Mouse (Mus musculus): ENCODE data around the gene Abhd16b. TPM values are rescaled to one million over a fixed set of nuclear protein-coding genes. Genes with fewer than 3 reads are reported as not detected.

Gene Abhd16b
- polyA plus RNA-seq (2015; fragmentation: Nextera tagmentation; extraction: Ambion mirVana): 0.08 and 0.15 TPM in 2 replicates

DNA sequence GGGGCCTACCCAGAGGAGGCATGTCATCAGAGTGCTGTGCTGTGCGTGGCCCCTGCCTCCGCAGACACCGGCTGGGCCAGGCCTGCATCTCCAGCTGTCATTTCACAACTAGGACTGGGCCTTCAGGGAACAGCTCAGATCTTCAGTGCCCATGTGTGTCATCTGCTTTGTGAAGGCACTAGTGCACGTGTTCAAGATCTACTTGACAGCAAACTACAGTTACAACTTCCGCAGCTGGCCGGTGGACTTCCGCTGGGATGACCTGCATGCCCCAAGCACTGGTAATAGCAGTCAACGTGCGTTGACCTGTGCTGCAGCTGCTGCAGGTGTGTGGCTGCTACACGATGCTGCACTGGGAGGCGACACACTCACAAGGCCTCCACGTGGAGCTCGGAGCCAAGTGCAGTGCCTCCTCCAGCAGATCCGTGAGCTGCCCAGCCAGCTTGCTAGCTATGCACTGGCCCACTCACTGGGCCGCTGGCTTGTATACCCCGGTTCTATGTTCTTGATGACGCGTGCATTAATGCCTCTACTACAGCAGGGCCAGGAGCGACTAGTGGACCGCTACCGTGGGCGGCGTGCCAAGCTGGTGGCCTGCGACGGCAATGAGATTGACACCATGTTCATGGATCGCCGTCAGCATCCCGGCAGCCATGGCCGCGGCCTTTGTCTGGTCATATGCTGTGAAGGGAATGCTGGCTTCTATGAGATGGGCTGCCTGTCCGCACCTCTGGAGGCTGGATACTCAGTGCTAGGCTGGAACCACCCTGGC, at the start of gene Abhd16b:
Gene Abhd16b (plus strand): TSS at position 51 of the 772 bp plus-strand sequence.
- ATAC-seq (ENCODE audit: low FRiP score, low TSS enrichment): no peak
- Histone ChIP-seq H3K27ac (replicated peaks) (no peak within 1 kb of the TSS), H3K4me2 (replicated peaks; ENCODE audit: low read depth) (no peak within 1 kb of the TSS), H3K4me3 (ENCODE audit: low read depth, low read length) (no peak within 1 kb of the TSS), H3K4me1 (replicated peaks; ENCODE audit: control insufficient read depth, insufficient read depth) (no peaks in the 10 kb centered on the region), H3K9me3 (ENCODE audit: control insufficient read depth, low read length) (no peaks in the 10 kb centered on the region), H3K27me3 (ENCODE audit: control insufficient read depth, insufficient read depth, low read length) (no peaks in the 10 kb centered on the region), H3K36me3 (ENCODE audit: control insufficient read depth, insufficient read depth, low read length) (no peaks in the 10 kb centered on the region), H3K9ac (ENCODE audit: low read length) (no peak within 1 kb of the TSS)
- TF ChIP-seq CTCF (IDR thresholded peaks at IDR 0.05; ENCODE audit: low read depth) (no peak), EP300 (optimal IDR thresholded peaks at IDR 0.05) (no peak)
- DNase-seq (ENCODE audit: low spot score): no peak
- 83% methylated on average over 31 of the region's 31 CpGs for WGBS

DNA sequence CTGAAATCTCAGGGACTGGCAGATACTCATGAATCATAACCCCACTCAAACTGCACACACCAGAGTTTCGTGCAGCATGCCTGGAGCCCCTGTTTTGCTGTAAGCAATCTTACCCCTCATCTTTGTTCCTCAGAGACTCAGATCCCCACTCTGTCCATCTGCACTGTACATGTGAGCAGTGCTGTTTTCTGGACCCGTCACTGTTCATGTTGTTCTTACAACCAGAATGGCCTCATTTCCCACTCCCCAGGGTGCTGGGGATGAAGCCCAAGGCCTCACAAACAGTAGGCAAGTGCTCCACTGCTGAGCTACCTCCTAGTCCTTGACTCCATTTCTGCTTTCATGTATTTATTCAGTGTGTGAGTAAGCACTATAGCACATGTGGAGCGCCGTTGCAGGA, 40.8 kb upstream of the Abhd16b start:
- Histone ChIP-seq H3K9ac (ENCODE audit: low read length) (no peak overlapping the region), H3K9me3 (ENCODE audit: control insufficient read depth, low read length) (no peaks in the 10 kb centered on the region), H3K27ac (replicated peaks) (no peak overlapping the region), H3K27me3 (ENCODE audit: control insufficient read depth, insufficient read depth, low read length) (no peaks in the 10 kb centered on the region), H3K4me3 (ENCODE audit: low read depth, low read length) (no peak overlapping the region), H3K4me2 (replicated peaks; ENCODE audit: low read depth) (no peak overlapping the region), H3K4me1 (replicated peaks; ENCODE audit: control insufficient read depth, insufficient read depth) (no peaks in the 10 kb centered on the region), H3K36me3 (ENCODE audit: control insufficient read depth, insufficient read depth, low read length) (no peaks in the 10 kb centered on the region)
- ATAC-seq (ENCODE audit: low FRiP score, low TSS enrichment): no peak
- WGBS: 73% methylated on average over 4 of the region's 4 CpGs
- TF ChIP-seq CTCF (IDR thresholded peaks at IDR 0.05; ENCODE audit: low read depth) (no peak), EP300 (optimal IDR thresholded peaks at IDR 0.05) (no peak)
- DNase-seq (ENCODE audit: low spot score): no peak

DNA sequence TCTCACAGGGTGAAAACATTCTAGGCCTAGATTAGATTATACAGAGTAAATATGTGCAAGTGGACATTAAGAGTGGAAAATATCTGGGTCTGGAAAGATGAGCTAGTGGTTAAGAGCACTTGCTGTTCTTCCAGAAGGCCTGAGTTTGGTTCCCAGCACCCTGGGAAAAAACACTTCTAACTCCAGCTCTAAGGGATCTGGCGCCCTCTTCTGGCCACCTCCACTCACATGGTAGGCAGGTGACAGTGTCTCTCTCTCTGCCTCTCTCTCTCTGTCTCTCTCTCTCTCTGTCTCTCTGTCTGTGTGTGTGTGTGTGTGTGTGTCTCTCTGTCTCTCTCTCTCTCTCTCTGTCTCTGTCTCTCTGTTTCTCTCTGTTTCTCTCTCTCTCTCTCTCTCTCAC, 39.7 kb upstream of the Abhd16b start:
- Histone ChIP-seq H3K27me3 (ENCODE audit: control insufficient read depth, insufficient read depth, low read length) (no peaks in the 10 kb centered on the region), H3K36me3 (ENCODE audit: control insufficient read depth, insufficient read depth, low read length) (no peaks in the 10 kb centered on the region), H3K9me3 (ENCODE audit: control insufficient read depth, low read length) (no peaks in the 10 kb centered on the region), H3K4me2 (replicated peaks; ENCODE audit: low read depth) (no peak overlapping the region), H3K9ac (ENCODE audit: low read length) (no peak overlapping the region), H3K27ac (replicated peaks) (no peak overlapping the region), H3K4me1 (replicated peaks; ENCODE audit: control insufficient read depth, insufficient read depth) (no peaks in the 10 kb centered on the region), H3K4me3 (ENCODE audit: low read depth, low read length) (no peak overlapping the region)
- DNase-seq (ENCODE audit: low spot score) (no peak), ATAC-seq (ENCODE audit: low FRiP score, low TSS enrichment) (no peak)
- 56% methylated on average over 1 of the region's 1 CpGs for WGBS
- TF ChIP-seq CTCF (IDR thresholded peaks at IDR 0.05; ENCODE audit: low read depth) (peak; percentile 35), EP300 (optimal IDR thresholded peaks at IDR 0.05) (no peak)

DNA sequence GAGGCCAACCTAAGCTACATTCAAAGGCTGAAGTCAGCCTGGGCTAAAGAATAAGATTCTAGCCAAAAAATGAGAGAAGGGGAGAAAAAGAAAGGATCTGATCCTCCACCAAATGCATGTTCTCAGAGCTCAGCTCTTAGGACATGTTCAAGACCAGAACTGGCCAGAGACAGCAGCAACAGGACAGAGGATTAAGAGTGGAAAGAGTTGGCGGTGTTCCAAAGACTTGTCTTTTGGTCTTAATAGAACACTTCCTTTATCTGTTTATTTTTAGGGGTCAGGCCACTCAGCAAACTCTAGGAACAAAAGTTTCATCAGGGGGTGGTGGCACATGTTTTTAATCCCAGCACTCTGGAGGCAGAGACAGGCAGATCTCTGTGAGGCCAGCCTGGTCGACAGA, 37.1 kb upstream of the Abhd16b start:
- H3K9me3 ChIP-seq (ENCODE audit: control insufficient read depth, low read length): no peaks in the 10 kb centered on the region
- H3K36me3 ChIP-seq (ENCODE audit: control insufficient read depth, insufficient read depth, low read length): no peaks in the 10 kb centered on the region
- ATAC-seq (ENCODE audit: low FRiP score, low TSS enrichment) (no peak), DNase-seq (ENCODE audit: low spot score) (no peak)
- H3K9ac ChIP-seq (ENCODE audit: low read length): no peak overlapping the region
- peaks cover 6% of the 10 kb centered on the region; the same call in 1 of the 2 replicates for H3K4me1 ChIP-seq (replicated peaks; ENCODE audit: control insufficient read depth, insufficient read depth)
- no peak overlapping the region for H3K4me3 ChIP-seq (ENCODE audit: low read depth, low read length)
- TF ChIP-seq CTCF (IDR thresholded peaks at IDR 0.05; ENCODE audit: low read depth) (no peak), EP300 (optimal IDR thresholded peaks at IDR 0.05) (no peak)
- no peak overlapping the region for H3K27ac ChIP-seq (replicated peaks)
- no peaks in the 10 kb centered on the region for H3K27me3 ChIP-seq (ENCODE audit: control insufficient read depth, insufficient read depth, low read length)
- WGBS: 60% methylated on average over 2 of the region's 2 CpGs
- H3K4me2 ChIP-seq (replicated peaks; ENCODE audit: low read depth): no peak overlapping the region

DNA sequence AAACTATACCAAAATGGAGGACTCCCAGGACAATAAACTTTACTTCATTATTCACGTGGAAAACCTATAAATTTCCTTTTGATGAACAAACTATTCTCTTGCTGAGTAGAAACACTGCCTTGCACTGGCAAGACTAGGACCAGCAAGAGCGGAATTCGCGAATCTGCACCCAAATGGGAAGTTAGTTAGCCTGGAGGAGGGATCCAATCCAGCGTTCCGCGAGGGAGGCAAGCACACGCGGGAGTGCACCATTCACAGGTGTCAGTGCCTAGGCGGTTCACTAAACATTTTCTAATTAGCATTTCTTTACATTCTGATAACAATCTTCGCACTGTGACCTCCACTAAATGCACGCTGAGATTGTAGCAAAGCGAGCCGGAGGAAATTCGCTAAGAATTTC, 35.2 kb upstream of the Abhd16b start:
- Histone ChIP-seq H3K27ac (replicated peaks) (no peak overlapping the region), H3K9me3 (ENCODE audit: control insufficient read depth, low read length) (no peaks in the 10 kb centered on the region), H3K9ac (ENCODE audit: low read length) (no peak overlapping the region), H3K4me3 (ENCODE audit: low read depth, low read length) (peak overlapping the region; percentile 86), H3K36me3 (ENCODE audit: control insufficient read depth, insufficient read depth, low read length) (no peaks in the 10 kb centered on the region), H3K27me3 (ENCODE audit: control insufficient read depth, insufficient read depth, low read length) (no peaks in the 10 kb centered on the region), H3K4me2 (replicated peaks; ENCODE audit: low read depth) (peak overlapping the region; percentile 100), H3K4me1 (replicated peaks; ENCODE audit: control insufficient read depth, insufficient read depth) (peaks cover 6% of the 10 kb centered on the region; the same call in 1 of the 2 replicates)
- 8% methylated on average over 15 of the region's 15 CpGs for WGBS
- no peak for ATAC-seq (ENCODE audit: low FRiP score, low TSS enrichment)
- TF ChIP-seq CTCF (IDR thresholded peaks at IDR 0.05; ENCODE audit: low read depth) (no peak), EP300 (optimal IDR thresholded peaks at IDR 0.05) (no peak)
- no peak for DNase-seq (ENCODE audit: low spot score)

Measured in stomach, postnatal 0 days (tissue).